Mouse (Mus musculus) stomach, postnatal 0 days (tissue): Measurements from ENCODE around the gene Phldb3.

ENCODE experiments used
- CTCF ChIP-seq: IDR thresholded peaks from 2 replicates; pipeline ENCODE4 v1.5.1; 2016; ENCODE audit warnings: antibody characterized with exemption, low read depth, mild to moderate bottlenecking, moderate library complexity
- EP300 ChIP-seq: optimal IDR thresholded peaks from 2 replicates; pipeline ENCODE3; 2016; ENCODE audit warnings: antibody characterized with exemption

DNA sequence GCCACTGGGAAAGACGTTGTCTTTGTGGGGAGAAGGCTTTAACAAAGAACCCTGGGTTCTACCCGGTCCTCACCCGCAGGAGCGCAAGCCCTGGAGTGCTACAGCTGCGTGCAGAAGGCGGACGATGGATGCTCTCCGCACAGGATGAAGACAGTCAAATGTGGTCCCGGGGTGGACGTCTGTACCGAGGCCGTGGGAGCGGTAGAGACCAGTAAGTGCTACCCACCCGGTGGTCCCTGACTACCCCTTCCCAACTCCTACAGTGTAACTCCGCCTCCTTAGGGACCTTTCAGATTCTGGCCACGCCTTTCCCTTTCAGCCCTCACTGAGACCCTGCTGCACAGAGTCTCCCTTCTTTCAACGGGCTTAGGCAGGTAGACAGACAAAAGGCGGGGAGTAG, 26.5 kb downstream of the Phldb3 start:
- TF ChIP-seq EP300 (no peak), CTCF (no peak)
